Mouse (Mus musculus) megakaryocyte, embryonic 14.5 days (primary cell): ENCODE results near the gene Ubr7. TPM values are rescaled to one million over a fixed set of nuclear protein-coding genes. Genes with fewer than 3 reads are reported as not detected.

Experiments
- H3K27me3 ChIP-seq: replicated peaks from 2 replicates; pipeline ENCODE3; 2012; ENCODE audit warnings: inconsistent platforms
- H3K36me3 ChIP-seq: replicated peaks from 2 replicates; pipeline ENCODE3; 2012; ENCODE audit warnings: low read length, inconsistent platforms, mixed read lengths
- H3K4me1 ChIP-seq: 2 replicates; pipeline ENCODE4 v1.6.1; 2012; ENCODE audit warnings: inconsistent platforms
- H3K4me3 ChIP-seq: replicated peaks from 2 replicates; pipeline ENCODE3; 2012; ENCODE audit warnings: moderate library complexity, mild to moderate bottlenecking, inconsistent platforms
- H3K9me3 ChIP-seq: 2 replicates; pipeline ENCODE4 v1.6.1; 2012; ENCODE audit warnings: inconsistent platforms
- FLI1 ChIP-seq: IDR thresholded peaks from 2 replicates; pipeline ENCODE4 v1.6.1; 2012; ENCODE audit warnings: low read length, inconsistent platforms, mixed read lengths
- GATA1 ChIP-seq: IDR thresholded peaks from 3 replicates; pipeline ENCODE4 v1.6.1; 2012; ENCODE audit warnings: mixed read lengths, low read length, inconsistent platforms, borderline replicate concordance
- polyA plus RNA-seq: library from polyadenylated mRNA; stranded (reverse); fragments of >175 nt; gene quantifications from 2 replicates; pipeline ENCODE4 v1.2.3, GENCODE M21; 2012; ENCODE audit warnings: low replicate concordance; ENCODE audit not compliant: insufficient read depth

Gene Ubr7
- polyA plus RNA-seq, 1 experiment, result 11.3 TPM

GRCm38 (mm10) chr12:102722966-102723365 lies 34.8 kb upstream of the Ubr7 start:
- H3K4me1 ChIP-seq, result peaks cover 26% of the 10 kb centered on the region
- TF ChIP-seq GATA1, result no peak
- TF ChIP-seq FLI1, result no peak

GRCm38 (mm10) chr12:102723861-102724260 lies 33.9 kb upstream of the Ubr7 start:
- Histone ChIP-seq H3K4me3 (no peak overlapping the region), H3K36me3 (no peaks in the 10 kb centered on the region), H3K4me1 (peaks cover 30% of the 10 kb centered on the region), H3K9me3 (peaks cover 7% of the 10 kb centered on the region), H3K27me3 (peaks cover 2% of the 10 kb centered on the region)
- no peak for TF ChIP-seq GATA1
- TF ChIP-seq FLI1, result no peak

More at GRCm38 (mm10) chr12:102722966-102723365, 34.8 kb upstream of the Ubr7 start:
- H3K36me3 ChIP-seq, result no peaks in the 10 kb centered on the region
- no peak overlapping the region for H3K4me3 ChIP-seq
- peaks cover 7% of the 10 kb centered on the region for H3K9me3 ChIP-seq
- no peaks in the 10 kb centered on the region for H3K27me3 ChIP-seq

DNA sequence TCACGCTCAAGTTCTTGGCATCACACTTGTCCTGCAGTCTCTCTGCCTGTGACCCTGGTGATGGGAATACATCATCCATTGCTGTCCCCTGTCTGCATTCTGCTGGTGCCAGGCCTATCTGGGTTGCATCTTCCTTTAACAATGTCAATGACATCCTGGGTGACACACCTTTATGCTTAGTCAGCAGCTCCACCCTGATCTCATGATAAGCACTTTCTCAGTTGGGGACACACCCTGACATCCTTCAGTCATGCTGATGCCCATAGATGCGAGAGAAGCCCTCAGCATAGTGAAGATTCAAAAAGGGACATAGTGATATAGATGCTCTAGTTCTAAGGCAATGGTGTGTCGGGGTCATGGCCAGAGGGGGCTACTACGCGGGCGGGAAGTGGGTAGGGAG lies 32.6 kb upstream of the Ubr7 start:
- H3K4me1 ChIP-seq, result peaks cover 36% of the 10 kb centered on the region
- TF ChIP-seq GATA1, result no peak
- TF ChIP-seq FLI1, result no peak
- no peaks in the 10 kb centered on the region for H3K36me3 ChIP-seq
- peaks cover 7% of the 10 kb centered on the region for H3K9me3 ChIP-seq
- peaks cover 2% of the 10 kb centered on the region for H3K27me3 ChIP-seq
- H3K4me3 ChIP-seq, result peak overlapping the region; percentile 4

DNA sequence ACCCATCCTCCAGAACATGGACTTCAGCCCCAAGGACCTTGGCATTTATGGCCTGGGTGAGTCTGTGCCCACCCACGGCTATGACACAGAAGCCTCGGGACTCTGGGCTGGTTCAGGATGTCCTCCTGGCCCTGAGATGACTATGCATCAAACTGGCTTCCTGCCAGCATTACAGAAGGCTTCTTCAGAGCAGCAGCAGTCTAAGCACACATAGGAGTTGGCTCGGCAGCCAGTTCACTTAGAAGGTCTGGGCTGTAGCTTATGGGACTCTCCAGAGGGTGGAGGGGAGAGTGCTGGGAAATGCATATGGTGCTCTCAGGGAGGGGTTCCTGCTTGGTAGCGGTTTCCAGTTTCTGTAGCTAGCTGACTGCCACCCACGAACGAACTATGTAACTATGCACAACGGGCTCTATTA lies 32.0 kb upstream of the Ubr7 start:
- TF ChIP-seq GATA1, result no peak
- no peak for TF ChIP-seq FLI1
- H3K27me3 ChIP-seq, result peaks cover 2% of the 10 kb centered on the region
- peaks cover 41% of the 10 kb centered on the region for H3K4me1 ChIP-seq
- peaks cover 7% of the 10 kb centered on the region for H3K9me3 ChIP-seq
- peak overlapping the region; percentile 38 for H3K4me3 ChIP-seq
- H3K36me3 ChIP-seq, result no peaks in the 10 kb centered on the region

DNA sequence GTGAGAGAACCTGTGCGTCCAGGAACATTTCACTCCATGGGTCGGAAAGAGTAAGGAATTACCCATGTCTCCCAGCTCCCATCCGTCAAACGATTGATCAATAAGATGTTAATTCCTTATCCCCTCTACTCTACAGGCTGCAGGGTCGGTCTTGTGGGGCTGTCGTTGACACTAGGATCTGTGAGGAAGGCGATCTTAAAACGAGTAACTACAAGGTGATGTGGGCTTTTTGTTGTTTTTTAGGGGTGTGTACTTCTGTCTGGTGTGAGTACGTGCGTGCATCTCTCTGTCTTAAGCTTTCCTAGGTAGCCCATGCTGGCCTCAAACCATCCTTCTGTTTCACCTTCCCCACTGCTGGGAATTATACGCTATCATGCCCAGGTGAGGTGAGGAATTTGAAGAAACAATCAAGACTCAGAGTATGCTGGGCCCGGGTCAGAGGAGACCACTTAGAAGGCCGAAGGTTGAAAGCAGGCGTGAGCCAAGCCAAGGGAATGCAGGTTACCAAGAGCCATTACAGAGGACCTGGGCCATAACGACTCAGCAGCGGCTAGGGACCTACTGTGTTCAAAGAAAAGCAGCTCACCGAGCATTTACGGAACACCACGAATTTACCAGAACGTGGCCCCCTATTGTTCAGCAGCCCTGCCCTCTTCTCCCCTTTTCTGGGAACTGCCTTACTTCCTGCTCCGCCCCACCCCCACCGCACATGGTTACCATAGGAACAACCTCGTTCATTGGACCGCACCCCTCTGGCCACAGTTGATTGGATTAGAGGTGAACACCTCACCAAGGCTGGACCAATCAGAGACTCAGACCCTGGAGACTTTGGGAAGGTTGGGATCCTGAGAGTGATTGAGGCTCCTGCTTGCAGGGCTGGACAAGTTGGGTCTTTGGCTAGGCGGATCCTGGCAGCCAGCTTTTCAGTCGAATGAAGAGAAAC lies 27.6 kb upstream of the Ubr7 start:
- H3K27me3 ChIP-seq, result peaks cover 2% of the 10 kb centered on the region
- H3K9me3 ChIP-seq, result peaks cover 7% of the 10 kb centered on the region
- peak overlapping the region; percentile 78 for H3K4me3 ChIP-seq
- TF ChIP-seq GATA1, result no peak
- TF ChIP-seq FLI1, result no peak
- H3K36me3 ChIP-seq, result no peaks in the 10 kb centered on the region
- peaks cover 68% of the 10 kb centered on the region for H3K4me1 ChIP-seq

- H3K27me3 ChIP-seq, result peaks cover 2% of the 10 kb centered on the region
- no peaks in the 10 kb centered on the region for H3K36me3 ChIP-seq
- H3K9me3 ChIP-seq, result peaks cover 7% of the 10 kb centered on the region
- H3K4me3 ChIP-seq, result no peak overlapping the region
- TF ChIP-seq FLI1, result no peak
- TF ChIP-seq GATA1, result no peak
- H3K4me1 ChIP-seq, result peaks cover 68% of the 10 kb centered on the region
These were observed 26.8 kb upstream of the Ubr7 start for GRCm38 (mm10) chr12:102730798-102731619.

DNA sequence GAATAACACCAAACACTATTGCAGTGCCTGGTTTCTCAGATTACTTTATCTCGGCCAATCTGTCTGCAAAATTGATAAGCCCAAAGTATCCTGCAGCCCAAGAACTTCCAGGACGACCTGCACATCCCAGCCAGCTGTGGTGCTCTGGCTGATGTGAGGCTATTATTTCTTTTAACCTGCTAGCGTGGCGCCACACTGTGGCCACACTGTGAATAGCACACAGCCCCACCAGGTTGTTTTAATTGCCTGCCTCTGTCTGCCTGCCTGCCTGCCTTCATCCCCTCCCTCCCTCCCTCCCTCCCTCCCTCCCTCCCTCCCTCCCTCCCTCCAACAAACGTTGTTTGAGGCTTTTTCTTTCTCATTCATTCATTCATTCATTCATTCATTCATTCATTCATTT lies 24.4 kb upstream of the Ubr7 start:
- Histone ChIP-seq H3K9me3 (peaks cover 6% of the 10 kb centered on the region), H3K36me3 (peaks cover 5% of the 10 kb centered on the region), H3K4me1 (peaks cover 71% of the 10 kb centered on the region), H3K4me3 (no peak overlapping the region), H3K27me3 (no peaks in the 10 kb centered on the region)
- no peak for TF ChIP-seq GATA1
- TF ChIP-seq FLI1, result no peak

DNA sequence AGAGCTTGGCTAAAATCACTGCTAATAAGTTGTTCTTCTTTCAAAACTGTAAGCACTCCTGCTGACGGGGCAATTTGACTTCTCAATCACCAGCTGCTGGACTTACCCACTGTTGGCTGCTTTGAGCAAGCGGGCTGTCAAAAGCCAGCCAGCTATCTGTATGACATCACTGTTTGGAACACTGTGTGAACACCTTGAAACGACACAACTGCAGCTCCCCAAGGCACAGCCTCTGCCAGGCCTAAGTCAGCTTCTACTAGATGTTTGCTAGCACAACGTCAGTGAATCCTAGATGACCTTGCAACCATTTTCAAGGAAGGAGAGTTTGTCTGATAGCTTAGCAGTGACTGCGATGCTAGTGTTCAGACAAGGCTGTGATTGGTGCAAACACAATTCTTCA lies 18.7 kb upstream of the Ubr7 start:
- TF ChIP-seq FLI1, result no peak
- no peak for TF ChIP-seq GATA1
- peaks cover 45% of the 10 kb centered on the region for H3K4me1 ChIP-seq
- H3K9me3 ChIP-seq, result peaks cover 6% of the 10 kb centered on the region
- no peaks in the 10 kb centered on the region for H3K27me3 ChIP-seq
- no peak overlapping the region for H3K4me3 ChIP-seq
- peaks cover 11% of the 10 kb centered on the region for H3K36me3 ChIP-seq

GRCm38 (mm10) chr12:102740285-102740684 lies 17.5 kb upstream of the Ubr7 start:
- Histone ChIP-seq H3K36me3 (peaks cover 11% of the 10 kb centered on the region), H3K9me3 (peaks cover 6% of the 10 kb centered on the region), H3K27me3 (no peaks in the 10 kb centered on the region), H3K4me1 (peaks cover 43% of the 10 kb centered on the region), H3K4me3 (no peak overlapping the region)
- TF ChIP-seq GATA1, result no peak
- no peak for TF ChIP-seq FLI1
